Mouse (Mus musculus) testis, postnatal 10 days (tissue): ENCODE data around the gene Rnf212.
"Not testable (repeated sequence)": the region's sequence is repeated elsewhere in the genome, so short reads cannot be mapped to it uniquely, and the experiment has no call there.

Source experiments
- DNase-seq: peaks from one replicate; pipeline ENCODE4 v3.0.0; 2021; ENCODE audit warnings: low spot score

Rnf212 gene

DNA sequence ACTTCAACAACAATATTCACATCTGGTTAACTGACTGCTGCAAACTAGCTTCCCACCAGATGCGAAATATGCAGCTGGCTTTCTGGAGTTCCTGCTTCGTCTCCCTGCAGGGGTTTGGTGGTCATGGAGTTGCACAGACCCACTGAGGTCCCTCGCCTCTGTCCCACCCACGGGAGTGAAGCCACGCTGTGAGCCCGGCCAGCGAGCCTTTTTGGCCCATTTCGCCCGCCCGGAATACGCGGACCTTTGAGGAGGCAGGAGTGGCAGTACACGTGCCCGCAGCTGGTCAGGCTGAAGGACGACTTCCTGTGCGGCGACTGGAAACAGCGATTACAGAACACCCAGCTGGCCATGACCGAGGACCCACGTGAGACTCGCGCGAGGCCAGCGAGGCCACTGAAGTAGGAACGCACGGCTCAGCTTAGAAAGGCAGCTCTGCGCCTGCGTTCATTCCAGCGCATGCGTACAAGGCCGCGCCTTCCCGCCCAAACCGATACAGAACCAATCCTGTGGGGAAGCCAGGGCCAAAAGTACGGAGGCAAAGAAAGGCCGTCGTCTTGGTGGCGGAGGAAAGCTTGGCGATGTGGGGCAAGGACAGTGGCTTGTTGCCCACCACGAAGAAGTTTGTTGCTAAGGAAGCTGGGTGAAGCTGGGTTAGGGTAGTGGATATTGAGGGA lies at the start of gene Rnf212:
TSS of gene Rnf212 (minus strand) at position 353 of the 677 bp plus-strand sequence.
- DNase-seq, result peak; percentile 50

GRCm38 (mm10) chr5:108823276-108823675 lies 48.5 kb upstream of the Rnf212 start:
- DNase-seq, result peak; percentile 66

DNA sequence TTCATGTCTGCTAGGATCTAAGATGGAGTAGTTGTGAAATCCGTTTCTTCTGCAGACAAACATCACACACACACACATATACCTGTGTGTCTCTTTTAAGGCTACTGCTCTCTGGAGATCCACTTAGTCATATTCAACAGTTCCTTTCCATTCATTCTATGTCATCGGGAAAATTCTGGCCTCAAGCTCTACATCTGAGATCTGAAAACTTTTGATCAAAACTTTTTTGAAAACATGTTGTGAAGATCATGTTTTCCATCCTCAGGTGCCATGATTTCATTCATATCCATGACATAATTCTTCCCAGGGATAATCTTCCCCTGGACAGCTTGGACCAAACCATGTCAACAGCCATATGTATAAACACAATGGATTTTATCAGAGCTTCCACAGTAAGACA lies 34.0 kb upstream of the Rnf212 start, which contains the start of gene Vmn2r8:
TSS of gene Vmn2r8 (minus strand) at position 101 of the 400 bp plus-strand sequence.
- DNase-seq, result not testable (repeated sequence)

- DNase-seq, result no peak
Measured at GRCm38 (mm10) chr5:108803646-108804045, 28.9 kb upstream of the Rnf212 start.

- not testable (repeated sequence) for DNase-seq
Measured at GRCm38 (mm10) chr5:108795263-108795662, 20.5 kb upstream of the Rnf212 start, which contains the start of gene Tmed11. TSS of gene Tmed11 (minus strand) at chr5:108795363.

DNA sequence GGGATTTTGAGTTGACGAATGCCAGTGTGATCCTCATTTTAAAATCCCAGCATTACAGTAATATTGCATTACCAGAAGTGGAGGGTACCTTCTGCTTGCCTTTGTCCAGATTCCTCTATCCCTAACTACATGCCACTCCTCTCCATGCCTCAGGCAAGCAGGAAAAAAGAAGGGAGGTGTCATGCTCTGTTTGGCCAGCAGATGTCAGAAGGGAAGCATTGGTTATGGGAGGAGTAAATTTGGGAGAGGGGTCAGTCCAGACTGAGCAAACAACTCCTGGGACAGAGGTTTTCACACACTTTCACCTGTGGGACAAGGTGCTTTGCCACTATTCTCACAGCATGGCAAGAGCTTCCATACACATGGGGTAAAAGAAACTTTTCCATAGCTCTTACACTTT lies 15.6 kb upstream of the Rnf212 start:
- peak; percentile 81 for DNase-seq

DNA sequence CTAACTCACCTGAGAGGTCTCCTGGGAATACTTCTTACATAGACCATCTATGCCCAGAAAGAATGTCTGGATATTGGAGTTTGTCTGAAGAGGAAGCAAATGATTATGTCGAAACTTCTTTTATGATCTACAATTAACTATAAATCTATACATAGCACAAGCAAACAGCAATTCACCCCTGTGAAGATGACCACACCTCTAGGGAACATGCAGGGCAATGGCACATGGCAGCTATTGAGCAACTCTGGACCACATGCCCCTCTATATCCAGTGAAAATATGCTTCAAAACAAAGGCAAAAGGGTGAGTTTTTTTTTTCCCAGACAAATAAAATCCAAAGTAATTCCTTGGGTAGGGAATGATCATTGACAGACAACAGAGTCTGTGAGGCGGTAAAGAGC lies 14.8 kb downstream of the Rnf212 start:
- no peak for DNase-seq

DNA sequence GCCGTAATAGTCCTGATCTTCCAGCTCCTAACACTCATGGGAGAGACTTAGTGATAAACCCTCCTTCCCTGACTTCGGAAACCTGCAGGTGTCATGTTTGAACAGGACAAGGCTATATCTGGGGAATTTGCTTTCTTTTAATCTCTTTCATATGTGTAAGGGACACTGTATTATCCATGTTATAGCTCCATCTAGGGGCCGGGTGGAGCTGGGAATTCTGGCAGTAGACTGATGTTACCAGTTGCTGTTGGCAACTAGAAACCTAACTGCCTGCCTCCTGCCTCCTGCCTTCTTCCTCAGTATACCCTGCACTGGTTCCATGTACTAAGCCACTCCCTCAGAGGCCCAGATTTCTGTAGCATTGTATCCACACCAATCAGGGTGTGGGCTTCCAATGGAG lies 16.4 kb downstream of the Rnf212 start:
- peak; percentile 48 for DNase-seq

GRCm38 (mm10) chr5:108751258-108751657 lies 23.5 kb downstream of the Rnf212 start:
- not testable (repeated sequence) for DNase-seq

DNA sequence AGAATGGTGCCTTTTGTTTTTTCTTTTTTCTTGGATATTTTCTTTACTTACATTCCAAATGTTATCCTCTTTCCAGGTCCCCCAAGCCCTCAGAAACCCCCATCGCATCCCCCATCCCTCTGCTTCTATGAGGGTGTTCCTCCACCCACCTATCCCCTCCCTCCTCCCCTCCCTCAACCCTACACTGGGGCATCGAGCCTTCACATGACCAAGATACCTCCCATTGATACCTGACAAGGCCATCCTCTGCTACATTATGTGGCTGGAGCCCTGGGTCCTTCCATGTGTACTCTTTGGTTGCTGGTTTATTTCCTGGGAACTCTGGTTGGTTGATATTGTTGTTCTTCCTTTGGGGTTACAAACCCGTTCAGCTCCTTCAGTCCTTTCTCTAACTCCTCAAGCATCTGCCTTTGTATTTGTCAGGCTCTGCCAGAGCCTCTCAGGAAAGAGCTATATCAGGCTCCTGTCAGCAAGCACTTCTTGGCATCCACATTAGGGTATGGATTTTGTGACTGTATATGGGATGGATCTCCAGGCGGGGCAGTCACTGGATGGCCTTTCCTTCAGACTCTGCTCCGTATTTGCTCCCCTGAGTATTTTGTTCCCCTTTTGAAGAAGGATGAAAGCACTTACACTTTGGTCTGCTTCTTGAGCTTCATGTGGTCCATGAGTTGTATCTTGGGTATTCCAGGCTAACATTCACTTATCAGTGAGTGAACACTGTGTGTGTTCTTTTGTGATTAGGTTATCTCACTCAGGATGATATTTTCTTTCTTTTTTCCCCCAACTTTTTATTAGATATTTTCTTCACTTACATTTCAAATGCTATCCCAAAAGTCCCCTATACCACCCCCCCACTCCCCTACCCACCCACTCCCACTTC lies 24.2 kb downstream of the Rnf212 start:
- DNase-seq, result no peak

DNA sequence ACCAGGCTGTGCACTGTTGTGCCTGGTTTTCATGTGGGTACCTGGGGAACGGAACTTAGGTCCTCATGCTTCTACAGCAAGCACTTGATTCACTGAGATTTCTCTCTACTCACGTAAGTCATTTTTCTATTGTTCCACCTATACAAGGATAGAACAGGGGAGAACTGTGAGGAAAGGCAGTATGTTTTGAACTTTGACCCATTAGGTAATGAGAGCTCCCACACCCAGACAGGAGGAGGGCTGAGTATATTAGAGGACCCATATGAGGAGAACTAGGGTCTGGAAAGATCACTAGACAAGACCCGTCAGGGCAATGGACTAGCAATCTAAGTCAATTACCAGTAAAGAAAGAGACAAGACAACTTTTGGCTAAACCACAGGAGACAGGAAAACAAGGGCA lies 30.2 kb downstream of the Rnf212 start:
- no peak for DNase-seq

- DNase-seq, result no peak
Measured at GRCm38 (mm10) chr5:108743856-108744255, 30.9 kb downstream of the Rnf212 start.

DNA sequence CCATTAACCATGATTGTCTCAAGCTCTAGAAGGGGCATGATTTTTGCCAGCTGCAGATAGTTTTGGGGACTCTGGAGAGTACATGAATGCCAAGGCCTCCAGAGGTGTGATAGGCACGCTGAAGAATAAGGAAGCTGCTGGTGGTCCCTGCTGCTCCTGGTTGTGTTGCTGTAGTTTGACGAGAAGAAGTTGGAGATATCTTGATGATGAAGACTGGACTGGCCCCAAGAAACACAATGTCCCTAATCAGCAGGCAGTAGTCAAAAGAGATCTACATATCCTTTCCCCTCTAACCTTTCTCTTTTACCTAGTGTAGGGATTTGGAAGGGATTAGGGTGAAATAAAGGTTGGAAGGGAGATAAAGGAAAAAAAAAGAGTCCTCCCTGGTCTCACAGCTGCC lies 32.2 kb downstream of the Rnf212 start:
- no peak for DNase-seq

DNA sequence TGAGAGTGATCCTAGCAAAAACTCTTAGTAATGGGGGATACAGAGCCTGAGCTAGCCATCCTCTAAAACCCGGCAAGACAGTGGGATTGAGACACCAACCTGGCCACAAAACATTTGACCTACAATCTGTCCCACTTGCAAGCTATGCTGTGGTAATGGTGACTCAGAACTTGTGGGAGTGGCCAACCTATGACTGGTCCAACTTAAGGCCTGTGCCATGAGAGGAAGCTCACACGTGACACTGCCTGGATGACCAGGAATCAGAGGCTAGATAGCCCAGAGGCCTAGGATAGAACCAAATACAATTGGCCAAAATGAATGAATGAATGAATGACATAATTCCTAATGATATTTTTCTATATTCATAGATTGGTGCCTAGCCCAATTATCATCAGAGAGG lies 32.9 kb downstream of the Rnf212 start:
- no peak for DNase-seq

DNA sequence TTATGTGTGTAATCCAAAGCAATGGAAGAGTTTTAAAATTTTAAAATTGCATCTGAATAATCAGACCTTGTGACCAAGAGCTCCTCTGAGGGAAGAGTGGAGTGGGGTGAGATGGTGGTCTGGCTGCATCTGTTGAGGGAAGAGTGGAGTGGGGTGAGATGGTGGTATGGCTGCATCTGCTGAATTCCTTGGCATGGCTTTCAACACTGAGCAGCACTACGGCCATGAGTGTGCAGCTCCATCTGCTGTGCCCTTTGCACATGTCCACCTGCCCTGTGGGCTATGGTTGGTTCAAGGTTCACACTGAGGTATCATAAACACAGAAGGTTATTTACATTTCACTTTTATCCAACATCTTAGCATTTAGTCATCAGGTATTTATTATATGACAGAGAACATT lies 47.4 kb downstream of the Rnf212 start:
- DNase-seq, result no peak

- peak; percentile 85 for DNase-seq
Measured at GRCm38 (mm10) chr5:108726557-108727248, 48.1 kb downstream of the Rnf212 start.

- DNase-seq, result no peak
Measured at GRCm38 (mm10) chr5:108724006-108724405, 50.8 kb downstream of the Rnf212 start.

DNA sequence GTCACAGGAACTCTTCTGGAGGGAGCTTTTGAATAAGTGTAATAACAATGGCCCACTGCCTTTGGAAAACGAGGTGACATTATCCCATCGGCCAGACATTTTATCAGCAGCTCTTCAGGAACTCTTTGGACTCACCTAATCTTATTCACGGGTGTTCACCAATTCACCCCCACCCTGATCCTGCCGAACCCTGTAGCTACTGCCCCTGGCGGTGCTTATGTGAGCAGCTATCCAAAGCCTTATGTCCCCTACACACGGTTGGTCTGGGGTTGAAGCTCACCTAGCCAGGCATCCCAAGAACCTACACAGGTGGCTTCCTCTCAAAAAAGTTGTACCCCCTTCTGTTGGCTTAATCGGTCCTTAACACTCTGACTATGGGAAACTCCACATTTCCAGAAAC lies 55.0 kb downstream of the Rnf212 start:
- DNase-seq, result no peak

DNA sequence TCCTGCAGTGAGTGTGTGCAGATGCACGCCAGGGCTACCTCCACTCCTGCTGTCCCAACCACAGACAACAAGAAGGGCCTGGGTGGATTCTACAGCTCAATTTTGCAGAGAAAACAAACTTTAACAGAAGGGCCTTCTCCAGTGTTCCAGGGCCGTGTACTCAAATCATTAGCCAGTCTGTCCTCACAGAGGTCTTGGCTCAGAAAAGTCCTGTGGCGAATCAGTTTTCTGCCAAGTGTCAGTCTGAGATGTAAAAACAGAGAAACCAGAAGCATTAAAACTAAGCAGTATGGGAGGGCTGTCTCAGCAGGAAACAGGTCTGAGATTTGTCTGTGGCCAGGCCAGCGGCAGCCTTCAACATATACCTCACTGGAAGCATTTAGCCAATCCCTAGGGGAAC lies 56.7 kb downstream of the Rnf212 start:
- DNase-seq, result no peak

DNA sequence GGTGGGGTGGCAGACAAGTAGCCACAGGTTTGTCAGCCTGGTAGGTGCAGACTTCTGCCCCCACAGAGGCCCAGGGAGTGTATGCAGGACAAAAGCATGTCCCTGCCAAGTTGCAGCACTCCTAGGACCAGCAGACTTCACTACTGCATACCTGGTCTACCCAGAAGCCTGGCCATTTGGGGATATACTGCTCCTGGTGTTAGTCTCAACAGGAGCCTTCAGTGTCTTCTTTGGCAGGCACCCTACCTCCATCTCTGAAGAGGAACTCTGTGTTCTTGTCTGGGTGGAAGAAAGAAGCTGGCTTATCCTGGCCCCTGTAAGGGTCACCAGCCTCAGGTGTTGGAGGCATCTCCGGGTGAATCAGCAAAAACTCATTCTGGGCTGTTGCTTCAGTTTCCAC lies 58.8 kb downstream of the Rnf212 start:
- DNase-seq, result no peak

- DNase-seq, result no peak
Measured at GRCm38 (mm10) chr5:108714149-108714548, 60.6 kb downstream of the Rnf212 start.

- DNase-seq, result no peak
Measured at GRCm38 (mm10) chr5:108713691-108714090, 61.1 kb downstream of the Rnf212 start.

GRCm38 (mm10) chr5:108713096-108713495 lies 61.7 kb downstream of the Rnf212 start:
- DNase-seq, result no peak
